Mouse (Mus musculus) limb, embryonic 14.5 days (tissue): ENCODE data around the gene Tmem182. TPM values are rescaled to one million over a fixed set of nuclear protein-coding genes. Genes with fewer than 3 reads are reported as not detected.

Source experiments
- ATAC-seq: fragments of 200-750 bp; cut with Nextera tagmentation; 2 replicates; pipeline ENCODE4 v1.8.0; 2017; ENCODE audit warnings: low read depth, moderate number of reproducible peaks, moderate TSS enrichment; ENCODE audit not compliant: low FRiP score
- DNase-seq: peaks from one replicate; pipeline ENCODE4 v3.0.0-alpha.2; 2015; ENCODE audit warnings: low spot score
- H3K27ac ChIP-seq: fragments of 300-500 bp; sonication (generic); replicated peaks from 2 replicates; pipeline ENCODE4 v1.5.1; 2014; ENCODE audit warnings: low read depth, mild to moderate bottlenecking, low read length, moderate library complexity, mixed read lengths
- H3K27me3 ChIP-seq: fragments of 300-500 bp; sonication (generic); 2 replicates; pipeline ENCODE4 v1.6.1; 2014; ENCODE audit warnings: low read length, mixed read lengths; ENCODE audit not compliant: control insufficient read depth, insufficient read depth
- H3K36me3 ChIP-seq: fragments of 300-500 bp; sonication (generic); 2 replicates; pipeline ENCODE4 v1.6.1; 2014; ENCODE audit warnings: mild to moderate bottlenecking, low read length, moderate library complexity, mixed read lengths; ENCODE audit not compliant: control insufficient read depth, insufficient read depth
- H3K4me1 ChIP-seq: fragments of 300-500 bp; sonication (generic); 2 replicates; pipeline ENCODE4 v1.6.1; 2014; ENCODE audit warnings: antibody characterized with exemption, low read length, mixed read lengths; ENCODE audit not compliant: control insufficient read depth, insufficient read depth
- H3K4me2 ChIP-seq: fragments of 300-500 bp; sonication (generic); replicated peaks from 2 replicates; pipeline ENCODE4 v1.6.1; 2014; ENCODE audit warnings: low read depth, mild to moderate bottlenecking, low read length, moderate library complexity; ENCODE audit not compliant: severe bottlenecking
- H3K4me3 ChIP-seq: fragments of 300-500 bp; sonication (generic); replicated peaks from 2 replicates; pipeline ENCODE4 v1.5.1; 2014; ENCODE audit warnings: low read length
- H3K9ac ChIP-seq: fragments of 300-500 bp; sonication (generic); 2 replicates; pipeline ENCODE4 v1.6.1; 2014; ENCODE audit warnings: mild to moderate bottlenecking, low read depth, low read length, moderate library complexity; ENCODE audit not compliant: severe bottlenecking
- H3K9me3 ChIP-seq: fragments of 300-500 bp; sonication (generic); 2 replicates; pipeline ENCODE4 v1.6.1; 2016; ENCODE audit warnings: low read length; ENCODE audit not compliant: control insufficient read depth
- POLR2A ChIP-seq: fragments of 200-500 bp; IDR thresholded peaks from 2 replicates; pipeline ENCODE4 v1.8.0; 2012; ENCODE audit warnings: inconsistent platforms, mild to moderate bottlenecking, moderate library complexity, borderline replicate concordance; ENCODE audit not compliant: insufficient read depth, insufficient read length; ENCODE audit errors: extremely low read depth
- WGBS: fragments of 180-500 bp; shearing (Covaris S2); extraction: QIAGEN DNeasy Blood & Tissue Kit; methylation state at CpG from one replicate; pipeline ENCODE4 v1.1.7; 2014; 5-methylcytosine and 5-hydroxymethylcytosine counted together
- polyA plus RNA-seq, 2 experiments: library from polyadenylated mRNA; depleted of rRNA in 1 of 2; stranded (reverse) in 1 of 2; unstranded in 1 of 2; fragments of >200 nt; fragmentation: Nextera tagmentation in 1 of 2; extraction: Ambion mirVana in 1 of 2; gene quantifications; 2 replicates each; pipeline versions ENCODE4 v1.2.1 to v1.2.3; 2012 to 2014

Gene Tmem182
- polyA plus RNA-seq, 2 experiments: 3.4 to 5.2 TPM

DNA sequence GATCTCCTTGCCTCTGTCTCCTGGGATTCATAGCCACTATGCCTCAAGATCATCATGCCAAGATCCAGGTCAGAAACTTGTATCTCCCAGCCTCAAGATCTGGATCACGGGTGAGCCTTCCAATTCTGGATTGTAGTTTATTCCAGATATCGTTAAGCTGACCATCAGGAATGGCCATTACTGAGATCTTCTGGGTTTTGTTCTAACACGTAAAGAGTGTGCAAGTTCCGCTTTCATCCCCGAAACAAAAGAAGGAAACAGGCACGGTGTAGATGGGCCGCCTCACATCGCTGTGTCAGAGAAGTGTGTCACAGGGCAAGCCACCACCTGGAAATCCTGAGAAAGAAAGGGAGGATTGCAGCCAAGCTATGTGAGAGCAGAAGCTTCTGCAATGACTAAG, 6.3 kb upstream of the Tmem182 start:
- H3K9ac ChIP-seq: no peak overlapping the region
- no peaks in the 10 kb centered on the region for H3K27me3 ChIP-seq
- H3K4me1 ChIP-seq: no peaks in the 10 kb centered on the region
- H3K27ac ChIP-seq: no peak overlapping the region
- WGBS: 89% methylated on average over 8 of the region's 8 CpGs
- DNase-seq (no peak), ATAC-seq (no peak)
- H3K9me3 ChIP-seq: no peaks in the 10 kb centered on the region
- no peak overlapping the region for H3K4me2 ChIP-seq
- no peak overlapping the region for H3K4me3 ChIP-seq
- H3K36me3 ChIP-seq: no peaks in the 10 kb centered on the region
- TF ChIP-seq POLR2A: no peak

- WGBS: 78% methylated on average over 5 of the region's 5 CpGs
- TF ChIP-seq POLR2A: no peak
- no peaks in the 10 kb centered on the region for H3K9me3 ChIP-seq
- no peak overlapping the region for H3K4me2 ChIP-seq
- no peaks in the 10 kb centered on the region for H3K36me3 ChIP-seq
- no peaks in the 10 kb centered on the region for H3K27me3 ChIP-seq
- H3K4me3 ChIP-seq: no peak overlapping the region
- ATAC-seq (no peak), DNase-seq (no peak)
- H3K27ac ChIP-seq: no peak overlapping the region
- H3K4me1 ChIP-seq: no peaks in the 10 kb centered on the region
- no peak overlapping the region for H3K9ac ChIP-seq
These were observed 4.5 kb upstream of the Tmem182 start for GRCm38 (mm10) chr1:40800908-40801307.

GRCm38 (mm10) chr1:40802759-40803158, 2.6 kb upstream of the Tmem182 start:
- Histone ChIP-seq H3K27me3 (no peaks in the 10 kb centered on the region), H3K9ac (no peak overlapping the region), H3K4me3 (no peak overlapping the region), H3K9me3 (no peaks in the 10 kb centered on the region), H3K36me3 (no peaks in the 10 kb centered on the region), H3K27ac (no peak overlapping the region), H3K4me1 (no peaks in the 10 kb centered on the region), H3K4me2 (no peak overlapping the region)
- DNase-seq (peak; percentile 61), ATAC-seq (no peak)
- WGBS: 22% methylated on average over 3 of the region's 3 CpGs
- TF ChIP-seq POLR2A: no peak

- WGBS: 93% methylated on average over 12 of the region's 12 CpGs
- no peak for DNase-seq
These were observed 1.3 kb upstream of the Tmem182 start for GRCm38 (mm10) chr1:40804118-40804517.

GRCm38 (mm10) chr1:40805891-40806290, 490 bp downstream of the Tmem182 start:
- ATAC-seq (no peak), DNase-seq (no peak)
- 88% methylated on average over 11 of the region's 11 CpGs for WGBS
- Histone ChIP-seq H3K9me3 (no peaks in the 10 kb centered on the region), H3K27me3 (no peaks in the 10 kb centered on the region), H3K4me2 (no peak overlapping the region), H3K4me1 (no peaks in the 10 kb centered on the region), H3K9ac (no peak overlapping the region), H3K27ac (no peak overlapping the region), H3K36me3 (no peaks in the 10 kb centered on the region), H3K4me3 (no peak overlapping the region)
- TF ChIP-seq POLR2A: no peak

More at GRCm38 (mm10) chr1:40804118-40804517, 1.3 kb upstream of the Tmem182 start:
- H3K9ac ChIP-seq: no peak overlapping the region
- no peak overlapping the region for H3K4me3 ChIP-seq
- ATAC-seq: no peak
- H3K9me3 ChIP-seq: no peaks in the 10 kb centered on the region
- no peaks in the 10 kb centered on the region for H3K4me1 ChIP-seq
- H3K27me3 ChIP-seq: no peaks in the 10 kb centered on the region
- no peak overlapping the region for H3K27ac ChIP-seq
- no peak for TF ChIP-seq POLR2A
- no peaks in the 10 kb centered on the region for H3K36me3 ChIP-seq
- H3K4me2 ChIP-seq: no peak overlapping the region

GRCm38 (mm10) chr1:40808643-40809042, 3.2 kb downstream of the Tmem182 start:
- ATAC-seq (no peak), DNase-seq (no peak)
- Histone ChIP-seq H3K9ac (no peak overlapping the region), H3K27me3 (no peaks in the 10 kb centered on the region), H3K4me1 (no peaks in the 10 kb centered on the region), H3K36me3 (no peaks in the 10 kb centered on the region), H3K4me3 (no peak overlapping the region), H3K27ac (no peak overlapping the region), H3K9me3 (no peaks in the 10 kb centered on the region), H3K4me2 (no peak overlapping the region)
- no peak for TF ChIP-seq POLR2A
- 83% methylated on average over 3 of the region's 3 CpGs for WGBS
